Mouse (Mus musculus): Measurements from ENCODE around the gene Tut7.

- TF ChIP-seq POLR2A (IDR thresholded peaks at IDR 0.05; ENCODE audit: control insufficient read depth, low read depth, low read length) (no peak), CTCF (IDR thresholded peaks at IDR 0.05; ENCODE audit: control insufficient read depth, insufficient read depth, insufficient replicate concordance, low read depth, low read length) (no peak)
Measured at GRCm38 (mm10) chr13:59843976-59844375, 21.0 kb upstream of the Tut7 start.

Data from testis, adult 2 months (tissue).